Mouse (Mus musculus) liver, embryonic 11.5 days (tissue): Measurements from ENCODE around the gene Siglecg. TPM values are rescaled to one million over a fixed set of nuclear protein-coding genes. Genes with fewer than 3 reads are reported as not detected.
"Not testable (repeated sequence)": the region's sequence is repeated elsewhere in the genome, so short reads cannot be mapped to it uniquely, and the experiment has no call there.

Experiments used
- ATAC-seq: fragments of 200-750 bp; cut with Nextera tagmentation; replicated peaks from 2 replicates; pipeline ENCODE4 v1.8.0; 2017; ENCODE audit warnings: moderate number of reproducible peaks, mild to moderate bottlenecking, moderate TSS enrichment, moderate library complexity; ENCODE audit not compliant: low FRiP score
- DNase-seq: peaks from one replicate; pipeline ENCODE4 v3.0.0-alpha.2; 2017; ENCODE audit warnings: low spot score
- H3K27ac ChIP-seq: fragments of 300-500 bp; sonication (generic); 2 replicates; pipeline ENCODE4 v1.5.1; 2014; ENCODE audit warnings: mild to moderate bottlenecking, low read depth, low read length, control low read depth
- H3K27me3 ChIP-seq: fragments of 300-500 bp; sonication (generic); replicated peaks from 2 replicates; pipeline ENCODE4 v1.6.1; 2014; ENCODE audit warnings: low read length, mixed read lengths; ENCODE audit not compliant: control insufficient read depth, insufficient read depth
- H3K36me3 ChIP-seq: fragments of 300-500 bp; sonication (generic); 2 replicates; pipeline ENCODE4 v1.6.1; 2014; ENCODE audit warnings: mild to moderate bottlenecking, low read length, moderate library complexity, mixed read lengths; ENCODE audit not compliant: control insufficient read depth, insufficient read depth
- H3K4me1 ChIP-seq: fragments of 300-500 bp; sonication (generic); replicated peaks from 2 replicates; pipeline ENCODE4 v1.6.1; 2014; ENCODE audit warnings: low read length, mixed read lengths; ENCODE audit not compliant: control insufficient read depth, insufficient read depth
- H3K4me2 ChIP-seq: fragments of 300-500 bp; sonication (generic); 2 replicates; pipeline ENCODE4 v1.6.1; 2014; ENCODE audit warnings: mild to moderate bottlenecking, control low read depth, moderate library complexity
- H3K4me3 ChIP-seq: fragments of 300-500 bp; sonication (generic); 2 replicates; pipeline ENCODE4 v1.5.1; 2014; ENCODE audit warnings: low read depth, low read length, control low read depth
- H3K9ac ChIP-seq: fragments of 300-500 bp; sonication (generic); 2 replicates; pipeline ENCODE4 v1.6.1; 2014; ENCODE audit warnings: low read depth, low read length, control low read depth
- H3K9me3 ChIP-seq: fragments of 300-500 bp; sonication (generic); 2 replicates; pipeline ENCODE4 v1.6.1; 2016; ENCODE audit warnings: low read length, inconsistent platforms, mixed read lengths; ENCODE audit not compliant: control insufficient read depth
- WGBS: fragments of 180-500 bp; shearing (Covaris S2); extraction: QIAGEN DNeasy Blood & Tissue Kit; methylation state at CpG from one replicate; pipeline ENCODE4 v1.1.7; 2014; 5-methylcytosine and 5-hydroxymethylcytosine counted together
- polyA plus RNA-seq: library from polyadenylated mRNA; unstranded; fragments of >200 nt; fragmentation: Nextera tagmentation; extraction: Ambion mirVana; gene quantifications from 2 replicates; pipeline ENCODE4 v1.2.1, GENCODE M21; 2014

The Siglecg gene
- polyA plus RNA-seq, 1 experiment from 2014 or later = 0.34 TPM

GRCm38 (mm10) chr7:43409084-43409483, 1.1 kb downstream of the Siglecg start:
- Histone ChIP-seq H3K4me1 (no peaks in the 10 kb centered on the region), H3K27ac (no peak overlapping the region), H3K4me2 (no peak overlapping the region), H3K27me3 (no peaks in the 10 kb centered on the region), H3K36me3 (no peaks in the 10 kb centered on the region), H3K9me3 (no peaks in the 10 kb centered on the region), H3K9ac (no peak overlapping the region), H3K4me3 (no peak overlapping the region)
- DNase-seq (no peak), ATAC-seq (no peak)
- 71% methylated on average over 3 of the region's 3 CpGs for WGBS

GRCm38 (mm10) chr7:43411724-43412123, 3.7 kb downstream of the Siglecg start:
- not testable (repeated sequence) for H3K9ac ChIP-seq, H3K27me3 ChIP-seq, H3K4me1 ChIP-seq, H3K36me3 ChIP-seq, H3K9me3 ChIP-seq, H3K27ac ChIP-seq, H3K4me2 ChIP-seq, H3K4me3 ChIP-seq, DNase-seq
- ATAC-seq = 0 out of 2 replicates have a peak, but pooled peaks have one; percentile 15
- WGBS = 50% methylated on average over 4 of the region's 4 CpGs

- WGBS = 80% methylated on average over 10 of the region's 10 CpGs
- no peak overlapping the region for H3K9ac ChIP-seq
- DNase-seq = no peak
- H3K4me1 ChIP-seq = no peaks in the 10 kb centered on the region
- H3K9me3 ChIP-seq = peaks cover 3% of the 10 kb centered on the region; the same call in 1 of the 2 replicates
- no peaks in the 10 kb centered on the region for H3K27me3 ChIP-seq
- H3K4me3 ChIP-seq = no peak overlapping the region
- ATAC-seq = no peak
- no peak overlapping the region for H3K4me2 ChIP-seq
- no peaks in the 10 kb centered on the region for H3K36me3 ChIP-seq
- no peak overlapping the region for H3K27ac ChIP-seq
These were observed 9.3 kb downstream of the Siglecg start for GRCm38 (mm10) chr7:43417298-43417697.

- Histone ChIP-seq H3K4me3 (no peak overlapping the region), H3K4me1 (peaks cover 3% of the 10 kb centered on the region; the same call in 1 of the 2 replicates), H3K9me3 (no peaks in the 10 kb centered on the region), H3K36me3 (no peaks in the 10 kb centered on the region), H3K9ac (no peak overlapping the region), H3K27me3 (no peaks in the 10 kb centered on the region), H3K27ac (no peak overlapping the region), H3K4me2 (peak overlapping the region; percentile 35)
- ATAC-seq = peak; percentile 90
- peak; percentile 72 for DNase-seq
- WGBS = 17% methylated on average over 11 of the region's 11 CpGs
These were observed 15.1 kb downstream of the Siglecg start for GRCm38 (mm10) chr7:43422995-43423617.

GRCm38 (mm10) chr7:43423991-43424625, 16.1 kb downstream of the Siglecg start:
- Histone ChIP-seq H3K4me2 (no peak overlapping the region), H3K4me3 (no peak overlapping the region), H3K4me1 (peaks cover 3% of the 10 kb centered on the region; the same call in 1 of the 2 replicates), H3K36me3 (no peaks in the 10 kb centered on the region), H3K27me3 (no peaks in the 10 kb centered on the region), H3K9ac (no peak overlapping the region), H3K27ac (no peak overlapping the region), H3K9me3 (no peaks in the 10 kb centered on the region)
- ATAC-seq (no peak), DNase-seq (no peak)
- WGBS = 76% methylated on average over 3 of the region's 3 CpGs

GRCm38 (mm10) chr7:43427406-43427805, 19.4 kb downstream of the Siglecg start, which contains the start of gene Lim2:
TSS of gene Lim2 (plus strand) at chr7:43427670.
- no peak for DNase-seq
- H3K9ac ChIP-seq = no peak within 1 kb of the TSS

GRCm38 (mm10) chr7:43429500-43429899, 21.5 kb downstream of the Siglecg start:
- H3K4me3 ChIP-seq = no peak overlapping the region
- H3K27me3 ChIP-seq = no peaks in the 10 kb centered on the region
- H3K36me3 ChIP-seq = no peaks in the 10 kb centered on the region
- H3K4me1 ChIP-seq = no peaks in the 10 kb centered on the region
- no peak overlapping the region for H3K4me2 ChIP-seq
- no peak overlapping the region for H3K9ac ChIP-seq
- DNase-seq = no peak
- WGBS = 39% methylated on average over 4 of the region's 4 CpGs
- H3K9me3 ChIP-seq = no peaks in the 10 kb centered on the region
- no peak overlapping the region for H3K27ac ChIP-seq
- no peak for ATAC-seq

More at GRCm38 (mm10) chr7:43427406-43427805, 19.4 kb downstream of the Siglecg start, which contains the start of gene Lim2:
- no peak within 1 kb of the TSS for H3K4me3 ChIP-seq
- H3K27me3 ChIP-seq = no peaks in the 10 kb centered on the region
- no peak within 1 kb of the TSS for H3K27ac ChIP-seq
- peaks cover 3% of the 10 kb centered on the region; the same call in 1 of the 2 replicates for H3K4me1 ChIP-seq
- 66% methylated on average over 8 of the region's 8 CpGs for WGBS
- H3K4me2 ChIP-seq = no peak within 1 kb of the TSS
- ATAC-seq = no peak
- H3K36me3 ChIP-seq = no peaks in the 10 kb centered on the region
- H3K9me3 ChIP-seq = no peaks in the 10 kb centered on the region

GRCm38 (mm10) chr7:43432891-43433290, 24.9 kb downstream of the Siglecg start:
- Histone ChIP-seq H3K9me3 (no peaks in the 10 kb centered on the region), H3K27me3 (no peaks in the 10 kb centered on the region), H3K36me3 (no peaks in the 10 kb centered on the region), H3K4me2 (no peak overlapping the region), H3K27ac (no peak overlapping the region), H3K4me3 (no peak overlapping the region), H3K4me1 (no peaks in the 10 kb centered on the region), H3K9ac (no peak overlapping the region)
- ATAC-seq (no peak), DNase-seq (no peak)
- WGBS = 79% methylated on average over 4 of the region's 4 CpGs

GRCm38 (mm10) chr7:43434676-43435075, 26.7 kb downstream of the Siglecg start:
- Histone ChIP-seq H3K4me3 (no peak overlapping the region), H3K27ac (no peak overlapping the region), H3K36me3 (no peaks in the 10 kb centered on the region), H3K27me3 (no peaks in the 10 kb centered on the region), H3K9ac (no peak overlapping the region), H3K4me2 (no peak overlapping the region), H3K4me1 (no peaks in the 10 kb centered on the region), H3K9me3 (no peaks in the 10 kb centered on the region)
- ATAC-seq (no peak), DNase-seq (no peak)
- 83% methylated on average over 5 of the region's 5 CpGs for WGBS
